Comparison of ENCODE assay signal across 8 mouse cellular contexts in the genomic region with DNA sequence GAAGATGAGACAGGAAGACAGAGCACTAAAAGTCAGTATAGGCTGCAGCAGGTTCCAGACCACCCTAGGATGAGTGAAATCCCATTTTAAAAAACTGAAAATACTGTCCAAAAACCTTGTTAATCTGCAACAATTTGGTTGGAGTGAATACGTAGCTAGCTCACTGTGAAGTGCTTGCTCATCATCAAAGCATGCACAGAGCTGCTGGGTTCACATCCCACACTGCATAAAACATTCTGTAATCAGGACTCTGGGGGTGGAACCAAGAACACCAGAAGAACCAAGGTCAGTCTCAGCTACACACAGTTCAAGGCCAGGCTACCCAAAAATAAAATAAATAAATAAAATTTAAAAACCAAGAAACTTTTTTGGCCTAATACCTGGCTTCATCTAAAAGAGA. TPM values are rescaled to one million over a fixed set of nuclear protein-coding genes. Genes with fewer than 3 reads are reported as not detected.
DNase-seq lines count a peak whose midpoint lies in the region; ATAC-seq and TF ChIP-seq lines count a peak whose summit lies in the region.
"Had no signal": no experiment of that assay in that cellular context is flagged by ENCODE, and none has a peak within 500 bp of the region (broad histone marks: within the 10 kb centered on the region; RNA-seq: fewer than 3 reads in every experiment).

No protein-coding gene starts in this region.

- no peak overlapping the region for H3K4me3 ChIP-seq in hindbrain, embryonic 13.5 days
- no peak overlapping the region for H3K4me3 ChIP-seq in hindbrain, embryonic 10.5 days
- no peak overlapping the region for H3K4me3 ChIP-seq in forebrain, postnatal 0 days (ENCODE audit: low read depth, low read length)

- H3K4me1 ChIP-seq in hindbrain, embryonic 13.5 days (replicated peaks): peaks cover 25% of the 10 kb centered on the region
- peaks cover 24% of the 10 kb centered on the region for H3K4me1 ChIP-seq in hindbrain, embryonic 10.5 days (replicated peaks)
- peaks cover 10% of the 10 kb centered on the region for H3K4me1 ChIP-seq in forebrain, postnatal 0 days (ENCODE audit: insufficient read depth)

- H3K4me2 ChIP-seq in hindbrain, embryonic 13.5 days: peak overlapping the region; percentile 20
- H3K4me2 ChIP-seq in forebrain, postnatal 0 days (ENCODE audit: low read depth): peak overlapping the region; percentile 13; the same call in 1 of the 2 replicates

- no peak for DNase-seq in hindbrain, embryonic 10.5 days (ENCODE audit: low spot score)
- peak; percentile 44 for DNase-seq in testis, postnatal 14 days (ENCODE audit: low spot score)
- DNase-seq in testis, postnatal 10 days (ENCODE audit: low spot score): no peak
- no peak for DNase-seq in forebrain, postnatal 0 days
- no peak for DNase-seq in left cerebral cortex, adult 9 months (ENCODE audit: low spot score in 2 of 2)
- no peak for DNase-seq in embryo, embryonic 10 days (ENCODE audit: low spot score)
- DNase-seq: right cerebral cortex, postnatal 4 days had no signal

- H3K27ac ChIP-seq in hindbrain, embryonic 13.5 days: no peak overlapping the region
- H3K27ac ChIP-seq in hindbrain, embryonic 10.5 days: no peak overlapping the region
- no peak overlapping the region for H3K27ac ChIP-seq in forebrain, postnatal 0 days (ENCODE audit: low read depth, low read length)

- no peaks in the 10 kb centered on the region for H3K36me3 ChIP-seq in hindbrain, embryonic 13.5 days
- H3K36me3 ChIP-seq in hindbrain, embryonic 10.5 days: peaks cover 22% of the 10 kb centered on the region
- H3K36me3 ChIP-seq in forebrain, postnatal 0 days (ENCODE audit: insufficient read depth): no peaks in the 10 kb centered on the region

- no peak overlapping the region for H3K9ac ChIP-seq in hindbrain, embryonic 13.5 days
- no peak overlapping the region for H3K9ac ChIP-seq in forebrain, postnatal 0 days

- WGBS in hindbrain, embryonic 13.5 days: 49% methylated on average over 1 of the region's 1 CpGs
- 81% methylated on average over 1 of the region's 1 CpGs for WGBS in hindbrain, embryonic 10.5 days
- WGBS in forebrain, postnatal 0 days: 11% methylated on average over 1 of the region's 1 CpGs

- no peaks in the 10 kb centered on the region for H3K27me3 ChIP-seq in hindbrain, embryonic 13.5 days
- H3K27me3 ChIP-seq in hindbrain, embryonic 10.5 days (ENCODE audit: insufficient read depth, poor library complexity, severe bottlenecking): no peaks in the 10 kb centered on the region
- no peaks in the 10 kb centered on the region for H3K27me3 ChIP-seq in forebrain, postnatal 0 days (ENCODE audit: insufficient read depth, low read length)

- no peak for TF ChIP-seq CTCF in forebrain, postnatal 0 days (IDR thresholded peaks at IDR 0.05; ENCODE audit: low read depth)

- ATAC-seq in hindbrain, embryonic 13.5 days (ENCODE audit: low FRiP score): no peak
- no peak for ATAC-seq in forebrain, postnatal 0 days

- no peaks in the 10 kb centered on the region for H3K9me3 ChIP-seq in hindbrain, embryonic 13.5 days
- H3K9me3 ChIP-seq in hindbrain, embryonic 10.5 days: no peaks in the 10 kb centered on the region
- H3K9me3 ChIP-seq in forebrain, postnatal 0 days (ENCODE audit: low read length): no peaks in the 10 kb centered on the region

RNA-seq across cellular contexts. Expression of gene Phip, which starts 3.9 kb away (rescaled TPM):
- 117 and 119 TPM in 2 replicates for polyA plus RNA-seq in hindbrain, embryonic 13.5 days (2015; fragmentation: Nextera tagmentation; extraction: Ambion mirVana)
- 89.0 and 113 TPM in 2 replicates for polyA plus RNA-seq in hindbrain, embryonic 10.5 days (2016; fragmentation: Nextera tagmentation; extraction: Ambion mirVana)
- 59.2 and 91.2 TPM in 2 replicates for total RNA-seq in forebrain, postnatal 0 days (2014; rRNA removed)
- 24.1 and 40.0 TPM in 2 replicates for polyA plus RNA-seq in forebrain, postnatal 0 days (2015; fragmentation: Nextera tagmentation; extraction: Ambion mirVana)
